Mouse (Mus musculus) stomach, embryonic 16.5 days (tissue): ENCODE results near the gene Rras2. TPM values are rescaled to one million over a fixed set of nuclear protein-coding genes. Genes with fewer than 3 reads are reported as not detected.
A peak's percentile ranks its signal among the peaks of the same experiment; 100 is the strongest.

Source experiments
- ATAC-seq: fragments of 200-750 bp; cut with Nextera tagmentation; 2 replicates; pipeline ENCODE4 v1.8.0; 2017; ENCODE audit warnings: moderate number of reproducible peaks, moderate TSS enrichment; ENCODE audit not compliant: insufficient read depth, low FRiP score
- H3K27ac ChIP-seq: fragments of 300-500 bp; sonication (generic); 2 replicates; pipeline ENCODE4 v1.5.1; 2014; ENCODE audit warnings: low read length
- H3K27me3 ChIP-seq: fragments of 300-500 bp; sonication (generic); 2 replicates; pipeline ENCODE4 v1.6.1; 2014; ENCODE audit warnings: low read length, control low read depth, mixed read lengths; ENCODE audit not compliant: control insufficient read depth, insufficient read depth
- H3K36me3 ChIP-seq: fragments of 300-500 bp; sonication (generic); 2 replicates; pipeline ENCODE4 v1.6.1; 2014; ENCODE audit warnings: low read length; ENCODE audit not compliant: control insufficient read depth, insufficient read depth
- H3K4me1 ChIP-seq: fragments of 300-500 bp; sonication (generic); 2 replicates; pipeline ENCODE4 v1.6.1; 2014; ENCODE audit warnings: low read length, control low read depth, mixed read lengths; ENCODE audit not compliant: control insufficient read depth, insufficient read depth
- H3K4me2 ChIP-seq: fragments of 300-500 bp; sonication (generic); 2 replicates; pipeline ENCODE4 v1.6.1; 2014; ENCODE audit warnings: low read depth, low read length, mixed read lengths
- H3K4me3 ChIP-seq: fragments of 300-500 bp; sonication (generic); replicated peaks from 2 replicates; pipeline ENCODE4 v1.5.1; 2014; ENCODE audit warnings: mild to moderate bottlenecking, low read length
- H3K9ac ChIP-seq: fragments of 300-500 bp; sonication (generic); 2 replicates; pipeline ENCODE4 v1.6.1; 2014; ENCODE audit warnings: low read length
- H3K9me3 ChIP-seq: fragments of 300-500 bp; sonication (generic); replicated peaks from 2 replicates; pipeline ENCODE4 v1.6.1; 2016; ENCODE audit warnings: low read length, control low read depth; ENCODE audit not compliant: control insufficient read depth
- WGBS: fragments of 180-500 bp; shearing (Covaris S2); extraction: QIAGEN DNeasy Blood & Tissue Kit; methylation state at CpG from one replicate; pipeline ENCODE4 v1.1.7; 2014; 5-methylcytosine and 5-hydroxymethylcytosine counted together
- polyA plus RNA-seq: library from polyadenylated mRNA; unstranded; fragments of >200 nt; fragmentation: Nextera tagmentation; extraction: Ambion mirVana; gene quantifications from 2 replicates; pipeline ENCODE4 v1.2.1, GENCODE M21; 2015

Gene Rras2
- polyA plus RNA-seq, 1 experiment from 2014 or later: 22.9 TPM

DNA sequence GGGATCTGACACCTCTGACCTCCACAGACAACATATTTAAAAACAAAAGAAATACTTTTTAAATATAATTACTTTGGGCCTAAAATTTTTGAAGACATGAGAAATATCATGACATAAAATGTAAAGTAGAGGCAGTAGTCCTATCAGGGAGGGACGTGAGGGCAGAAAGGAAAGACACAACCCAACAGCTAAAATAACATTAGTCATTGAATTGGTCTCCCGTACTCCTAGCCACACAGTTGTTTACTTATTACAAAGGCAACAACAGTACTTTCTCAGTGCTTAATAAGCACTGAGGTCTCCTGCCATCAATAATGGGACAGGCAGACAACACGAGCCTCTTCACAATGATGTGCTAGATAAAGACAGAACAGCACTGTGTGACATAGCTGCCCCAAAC, 16.2 kb downstream of the Rras2 start:
- Histone ChIP-seq H3K9me3 (no peaks in the 10 kb centered on the region), H3K4me2 (no peak overlapping the region), H3K9ac (no peak overlapping the region), H3K27me3 (no peaks in the 10 kb centered on the region), H3K4me3 (no peak overlapping the region), H3K4me1 (peaks cover 14% of the 10 kb centered on the region), H3K27ac (no peak overlapping the region), H3K36me3 (no peaks in the 10 kb centered on the region)
- no peak for ATAC-seq
- WGBS: 39% methylated on average over 3 of the region's 3 CpGs

DNA sequence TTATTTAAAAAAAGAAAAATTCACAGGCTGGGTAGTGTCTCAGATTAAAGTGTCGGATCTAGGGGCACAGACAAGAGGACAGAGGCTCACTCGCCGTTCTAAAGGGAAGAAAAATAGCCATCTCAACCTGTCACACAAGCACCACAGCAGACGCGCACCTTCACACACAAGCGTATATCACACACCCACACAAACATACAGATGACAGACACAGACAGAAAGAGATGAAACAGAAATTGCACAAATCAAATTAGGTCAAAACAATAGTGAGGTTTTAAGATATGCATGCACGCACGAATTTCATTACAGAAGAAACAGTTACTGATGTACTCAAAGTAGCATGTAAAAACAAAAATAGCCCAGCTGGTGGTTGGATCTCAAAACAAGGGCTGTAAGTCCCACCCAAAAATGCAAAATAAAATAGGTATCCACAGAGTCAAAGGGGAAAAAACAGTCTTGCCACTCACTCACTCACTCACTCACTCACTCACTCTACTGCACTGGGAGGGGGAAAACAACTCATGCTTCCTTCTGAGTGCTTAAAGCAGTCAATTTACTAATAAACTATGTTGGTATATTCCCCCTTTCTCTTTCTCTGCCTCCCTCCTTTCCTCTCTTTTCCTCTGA, 23.9 kb downstream of the Rras2 start:
- peaks cover 14% of the 10 kb centered on the region for H3K4me1 ChIP-seq
- ATAC-seq: no peak
- no peak overlapping the region for H3K4me2 ChIP-seq
- no peaks in the 10 kb centered on the region for H3K36me3 ChIP-seq
- H3K9ac ChIP-seq: no peak overlapping the region
- H3K4me3 ChIP-seq: no peak overlapping the region
- H3K27ac ChIP-seq: no peak overlapping the region
- H3K9me3 ChIP-seq: no peaks in the 10 kb centered on the region
- WGBS: 70% methylated on average over 8 of the region's 8 CpGs
- no peaks in the 10 kb centered on the region for H3K27me3 ChIP-seq

GRCm38 (mm10) chr7:114090892-114091545, 26.6 kb downstream of the Rras2 start:
- H3K9me3 ChIP-seq: no peaks in the 10 kb centered on the region
- H3K9ac ChIP-seq: no peak overlapping the region
- no peaks in the 10 kb centered on the region for H3K36me3 ChIP-seq
- H3K4me1 ChIP-seq: peaks cover 36% of the 10 kb centered on the region
- ATAC-seq: no peak
- 49% methylated on average over 10 of the region's 10 CpGs for whole genome bisulfite sequencing
- H3K4me2 ChIP-seq: no peak overlapping the region
- H3K4me3 ChIP-seq: no peak overlapping the region
- H3K27me3 ChIP-seq: no peaks in the 10 kb centered on the region
- no peak overlapping the region for H3K27ac ChIP-seq

- no peak for ATAC-seq
- no peak overlapping the region for H3K4me3 ChIP-seq
- H3K9me3 ChIP-seq: no peaks in the 10 kb centered on the region
- no peak overlapping the region for H3K9ac ChIP-seq
- no peak overlapping the region for H3K4me2 ChIP-seq
- no peaks in the 10 kb centered on the region for H3K27me3 ChIP-seq
- H3K4me1 ChIP-seq: peaks cover 36% of the 10 kb centered on the region
- H3K36me3 ChIP-seq: no peaks in the 10 kb centered on the region
- H3K27ac ChIP-seq: no peak overlapping the region
- 77% methylated on average over 3 of the region's 3 CpGs for WGBS
Observed at GRCm38 (mm10) chr7:114090231-114090630, 27.4 kb downstream of the Rras2 start.

GRCm38 (mm10) chr7:114088918-114089317, 28.7 kb downstream of the Rras2 start:
- peaks cover 31% of the 10 kb centered on the region for H3K4me1 ChIP-seq
- 56% methylated on average over 5 of the region's 5 CpGs for WGBS
- no peak overlapping the region for H3K4me2 ChIP-seq
- no peaks in the 10 kb centered on the region for H3K27me3 ChIP-seq
- H3K4me3 ChIP-seq: no peak overlapping the region
- peak; percentile 42; the same call in 1 of the 2 replicates for ATAC-seq
- no peak overlapping the region for H3K9ac ChIP-seq
- no peaks in the 10 kb centered on the region for H3K36me3 ChIP-seq
- no peaks in the 10 kb centered on the region for H3K9me3 ChIP-seq
- H3K27ac ChIP-seq: no peak overlapping the region; the same call in 1 of the 2 replicates

DNA sequence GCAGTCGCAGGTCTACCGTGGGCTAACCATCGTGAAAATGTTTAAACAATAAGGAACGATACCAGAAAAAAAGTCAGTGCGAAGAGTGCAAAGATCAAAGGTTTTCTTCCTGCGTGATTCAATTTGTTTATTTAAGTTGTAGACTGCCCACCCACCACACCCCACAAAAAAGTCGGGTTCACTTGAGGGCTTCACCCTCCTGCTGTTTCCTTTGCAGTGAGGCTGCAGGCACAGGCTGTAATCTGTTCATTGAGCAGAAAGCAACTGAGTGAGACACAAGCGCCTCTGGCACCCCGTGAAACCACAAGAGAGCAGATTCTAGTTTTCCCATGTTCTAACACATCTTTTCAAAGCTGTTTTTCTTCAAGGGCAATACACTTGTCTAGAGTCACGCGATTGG, 29.6 kb downstream of the Rras2 start:
- peaks cover 31% of the 10 kb centered on the region for H3K4me1 ChIP-seq
- H3K9ac ChIP-seq: 0 out of 2 replicates have a peak overlapping the region, but pooled peaks have one; percentile 3
- ATAC-seq: no peak
- no peak overlapping the region for H3K4me3 ChIP-seq
- no peak overlapping the region for H3K27ac ChIP-seq
- no peaks in the 10 kb centered on the region for H3K9me3 ChIP-seq
- WGBS: 14% methylated on average over 11 of the region's 11 CpGs
- H3K4me2 ChIP-seq: no peak overlapping the region
- H3K36me3 ChIP-seq: no peaks in the 10 kb centered on the region
- no peaks in the 10 kb centered on the region for H3K27me3 ChIP-seq

- Histone ChIP-seq H3K9me3 (no peaks in the 10 kb centered on the region), H3K4me1 (peaks cover 31% of the 10 kb centered on the region), H3K27me3 (no peaks in the 10 kb centered on the region), H3K27ac (no peak overlapping the region), H3K9ac (no peak overlapping the region), H3K36me3 (no peaks in the 10 kb centered on the region), H3K4me3 (no peak overlapping the region), H3K4me2 (no peak overlapping the region)
- WGBS: 48% methylated on average over 6 of the region's 6 CpGs
- no peak for ATAC-seq
Observed at GRCm38 (mm10) chr7:114087341-114087740, 30.2 kb downstream of the Rras2 start.

DNA sequence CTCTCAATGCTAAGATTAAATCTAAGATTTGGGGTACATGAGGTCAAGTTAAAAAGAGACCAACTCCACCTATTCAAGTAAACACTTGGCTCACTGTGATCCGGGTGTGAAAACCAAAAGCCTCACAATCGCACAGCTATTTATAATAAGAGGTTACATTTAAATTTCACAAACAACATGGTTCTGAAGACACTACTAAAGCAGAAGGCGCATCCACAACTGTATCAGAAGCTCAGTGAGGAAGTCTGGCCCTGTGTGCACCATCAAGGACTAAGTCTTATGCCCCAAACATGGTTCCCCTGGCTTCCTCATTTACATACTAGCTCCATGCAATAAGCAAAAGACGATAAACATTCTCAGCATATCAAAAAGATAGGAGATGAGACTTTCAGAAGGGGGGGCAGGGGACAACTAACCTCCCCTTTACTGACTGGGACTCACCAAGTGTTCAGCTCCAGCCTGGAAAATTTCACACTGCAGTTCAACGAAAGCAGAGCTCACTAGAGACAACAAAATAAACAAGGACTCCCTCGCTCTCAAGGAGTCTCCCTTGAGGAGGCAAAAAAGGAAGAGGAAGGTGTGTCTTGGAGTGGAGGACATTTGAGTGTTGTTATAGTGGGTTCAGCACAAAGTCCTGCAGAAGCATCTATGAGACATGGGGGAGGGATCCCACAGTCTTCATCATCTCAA, 31.4 kb downstream of the Rras2 start:
- no peaks in the 10 kb centered on the region for H3K27me3 ChIP-seq
- H3K9me3 ChIP-seq: no peaks in the 10 kb centered on the region
- no peaks in the 10 kb centered on the region for H3K36me3 ChIP-seq
- H3K27ac ChIP-seq: no peak overlapping the region
- H3K4me1 ChIP-seq: peaks cover 33% of the 10 kb centered on the region
- H3K4me2 ChIP-seq: no peak overlapping the region
- 50% methylated on average over 6 of the region's 6 CpGs for WGBS
- no peak overlapping the region for H3K9ac ChIP-seq
- no peak overlapping the region for H3K4me3 ChIP-seq
- ATAC-seq: no peak

DNA sequence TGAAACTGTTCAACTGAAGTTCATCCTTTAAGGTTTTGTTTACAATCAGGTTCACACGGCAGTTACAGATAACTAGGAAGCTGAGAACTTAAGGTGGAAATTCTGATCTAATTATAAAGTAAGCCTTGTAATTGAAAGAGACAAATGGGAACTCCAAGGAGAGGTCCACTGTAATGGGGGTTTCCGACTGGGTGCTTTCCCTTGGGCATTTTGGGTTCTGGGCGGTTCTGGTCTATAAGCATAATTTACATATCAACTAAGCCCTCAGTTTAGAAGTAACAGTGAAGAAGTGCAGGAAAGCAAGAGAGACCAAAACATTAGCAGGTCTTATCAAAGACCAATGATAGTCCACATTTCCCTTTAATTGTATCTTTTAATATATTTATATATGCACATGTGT, 33.8 kb downstream of the Rras2 start:
- Histone ChIP-seq H3K9me3 (no peaks in the 10 kb centered on the region), H3K9ac (no peak overlapping the region), H3K4me1 (peaks cover 27% of the 10 kb centered on the region), H3K4me3 (no peak overlapping the region), H3K4me2 (no peak overlapping the region), H3K36me3 (no peaks in the 10 kb centered on the region), H3K27ac (no peak overlapping the region), H3K27me3 (no peaks in the 10 kb centered on the region)
- WGBS: 76% methylated on average over 3 of the region's 3 CpGs
- ATAC-seq: no peak
